Mouse (Mus musculus): ENCODE results near the gene Phyhd1. TPM values are rescaled to one million over a fixed set of nuclear protein-coding genes. Genes with fewer than 3 reads are reported as not detected.

Gene Phyhd1
- polyA plus RNA-seq, 1 experiment from 2014 or later: 10.5 TPM

- Histone ChIP-seq H3K9me3 (ENCODE audit: control insufficient read depth, low read length) (no peaks in the 10 kb centered on the region), H3K4me3 (ENCODE audit: low read depth, low read length) (no peak overlapping the region), H3K4me2 (no peak overlapping the region), H3K4me1 (replicated peaks; ENCODE audit: control insufficient read depth, insufficient read depth, low read length) (no peaks in the 10 kb centered on the region; the same call in 1 of the 2 replicates), H3K27me3 (replicated peaks; ENCODE audit: control insufficient read depth, insufficient read depth, low read length) (no peaks in the 10 kb centered on the region), H3K36me3 (ENCODE audit: control insufficient read depth, insufficient read depth, low read length) (peaks cover 51% of the 10 kb centered on the region), H3K27ac (ENCODE audit: low read depth, low read length) (no peak overlapping the region), H3K9ac (ENCODE audit: low read depth, low read length) (no peak overlapping the region)
- WGBS: 83% methylated on average over 15 of the region's 15 CpGs
- no peak for ATAC-seq (replicated peaks; ENCODE audit: low FRiP score)
- no peak for DNase-seq (ENCODE audit: low spot score)
Observed at GRCm38 (mm10) chr2:30259131-30260064, 6.6 kb upstream of the Phyhd1 start.

- H3K27me3 ChIP-seq (replicated peaks; ENCODE audit: control insufficient read depth, insufficient read depth, low read length): no peaks in the 10 kb centered on the region
- DNase-seq (ENCODE audit: low spot score) (no peak), ATAC-seq (replicated peaks; ENCODE audit: low FRiP score) (no peak)
- H3K4me1 ChIP-seq (replicated peaks; ENCODE audit: control insufficient read depth, insufficient read depth, low read length): peaks cover 16% of the 10 kb centered on the region
- H3K9me3 ChIP-seq (ENCODE audit: control insufficient read depth, low read length): no peaks in the 10 kb centered on the region
- WGBS: 82% methylated on average over 4 of the region's 4 CpGs
- H3K36me3 ChIP-seq (ENCODE audit: control insufficient read depth, insufficient read depth, low read length): peaks cover 43% of the 10 kb centered on the region
- H3K27ac ChIP-seq (ENCODE audit: low read depth, low read length): no peak overlapping the region
- no peak overlapping the region for H3K4me3 ChIP-seq (ENCODE audit: low read depth, low read length)
- no peak overlapping the region for H3K4me2 ChIP-seq
- no peak overlapping the region for H3K9ac ChIP-seq (ENCODE audit: low read depth, low read length)
Observed at GRCm38 (mm10) chr2:30261064-30261736, 4.8 kb upstream of the Phyhd1 start.

GRCm38 (mm10) chr2:30261921-30262839 is 3.8 kb upstream of the Phyhd1 start:
- WGBS: 94% methylated on average over 18 of the region's 18 CpGs
- no peaks in the 10 kb centered on the region for H3K27me3 ChIP-seq (replicated peaks; ENCODE audit: control insufficient read depth, insufficient read depth, low read length)
- peaks cover 25% of the 10 kb centered on the region for H3K4me1 ChIP-seq (replicated peaks; ENCODE audit: control insufficient read depth, insufficient read depth, low read length)
- no peak overlapping the region for H3K4me3 ChIP-seq (ENCODE audit: low read depth, low read length)
- ATAC-seq (replicated peaks; ENCODE audit: low FRiP score) (no peak), DNase-seq (ENCODE audit: low spot score) (no peak)
- H3K27ac ChIP-seq (ENCODE audit: low read depth, low read length): no peak overlapping the region
- no peak overlapping the region for H3K4me2 ChIP-seq
- peaks cover 33% of the 10 kb centered on the region for H3K36me3 ChIP-seq (ENCODE audit: control insufficient read depth, insufficient read depth, low read length)
- no peaks in the 10 kb centered on the region for H3K9me3 ChIP-seq (ENCODE audit: control insufficient read depth, low read length)
- no peak overlapping the region for H3K9ac ChIP-seq (ENCODE audit: low read depth, low read length)

DNA sequence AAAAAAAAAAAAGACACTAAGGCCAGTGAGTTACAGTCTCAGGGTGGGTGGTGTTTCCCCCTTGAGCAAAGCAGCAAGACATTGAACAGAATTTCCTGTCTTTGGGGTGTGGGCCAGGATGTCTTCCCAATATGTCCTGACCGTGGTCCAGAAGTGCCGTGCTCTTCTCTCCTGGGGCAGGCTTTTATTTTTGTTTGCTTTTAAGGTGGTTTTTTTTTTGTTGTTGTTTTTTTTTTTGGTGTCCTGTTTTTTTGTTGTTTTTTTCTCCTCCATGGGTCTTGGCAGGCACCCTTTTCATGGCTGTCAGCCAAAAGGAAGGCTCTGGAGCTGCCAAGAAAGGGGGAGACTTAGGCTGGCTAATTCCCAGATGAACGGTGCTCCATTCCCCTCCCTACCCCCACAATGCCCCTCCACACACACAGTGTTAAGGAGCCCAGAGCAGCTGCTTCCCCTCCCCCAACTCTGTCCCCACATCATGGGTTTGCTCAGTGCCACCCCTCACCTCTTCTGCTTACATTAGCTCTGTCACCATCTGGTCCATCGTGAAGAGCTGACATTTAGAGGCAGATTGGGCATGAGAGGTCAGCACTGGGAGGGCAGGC is 3.1 kb upstream of the Phyhd1 start:
- ATAC-seq (replicated peaks; ENCODE audit: low FRiP score): no peak
- Histone ChIP-seq H3K4me3 (ENCODE audit: low read depth, low read length) (no peak overlapping the region), H3K27me3 (replicated peaks; ENCODE audit: control insufficient read depth, insufficient read depth, low read length) (no peaks in the 10 kb centered on the region), H3K4me2 (no peak overlapping the region), H3K9me3 (ENCODE audit: control insufficient read depth, low read length) (no peaks in the 10 kb centered on the region), H3K27ac (ENCODE audit: low read depth, low read length) (no peak overlapping the region), H3K9ac (ENCODE audit: low read depth, low read length) (no peak overlapping the region), H3K4me1 (replicated peaks; ENCODE audit: control insufficient read depth, insufficient read depth, low read length) (peaks cover 28% of the 10 kb centered on the region), H3K36me3 (ENCODE audit: control insufficient read depth, insufficient read depth, low read length) (peaks cover 32% of the 10 kb centered on the region; the same call in 1 of the 2 replicates)
- 72% methylated on average over 4 of the region's 4 CpGs for WGBS
- DNase-seq (ENCODE audit: low spot score): no peak

DNA sequence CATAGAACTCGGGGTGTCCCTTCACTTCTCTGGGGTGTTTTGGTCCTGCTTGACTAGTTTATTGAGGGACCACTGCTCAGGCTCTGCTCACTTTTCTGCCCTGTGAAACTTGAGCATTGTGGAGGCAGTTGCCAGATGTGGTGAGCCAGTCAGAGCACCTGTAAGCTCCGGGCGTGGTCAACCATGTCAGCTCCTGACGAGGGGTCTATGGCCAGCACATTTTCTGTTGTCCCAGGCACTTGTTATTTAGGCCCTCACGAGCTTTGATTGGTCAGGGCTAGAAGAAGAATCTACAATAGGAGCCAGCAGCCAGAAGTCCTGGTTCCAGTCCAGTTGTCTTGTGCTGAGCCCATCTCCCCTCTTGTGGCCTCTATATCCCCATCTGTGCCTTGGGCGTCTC is 2.2 kb upstream of the Phyhd1 start:
- Histone ChIP-seq H3K4me2 (no peak overlapping the region), H3K4me3 (ENCODE audit: low read depth, low read length) (no peak overlapping the region), H3K27me3 (replicated peaks; ENCODE audit: control insufficient read depth, insufficient read depth, low read length) (no peaks in the 10 kb centered on the region), H3K9ac (ENCODE audit: low read depth, low read length) (no peak overlapping the region), H3K36me3 (ENCODE audit: control insufficient read depth, insufficient read depth, low read length) (peaks cover 30% of the 10 kb centered on the region; the same call in 1 of the 2 replicates), H3K4me1 (replicated peaks; ENCODE audit: control insufficient read depth, insufficient read depth, low read length) (peaks cover 28% of the 10 kb centered on the region), H3K27ac (ENCODE audit: low read depth, low read length) (no peak overlapping the region), H3K9me3 (ENCODE audit: control insufficient read depth, low read length) (no peaks in the 10 kb centered on the region)
- 86% methylated on average over 6 of the region's 6 CpGs for whole genome bisulfite sequencing
- DNase-seq (ENCODE audit: low spot score) (no peak), ATAC-seq (replicated peaks; ENCODE audit: low FRiP score) (no peak)

DNA sequence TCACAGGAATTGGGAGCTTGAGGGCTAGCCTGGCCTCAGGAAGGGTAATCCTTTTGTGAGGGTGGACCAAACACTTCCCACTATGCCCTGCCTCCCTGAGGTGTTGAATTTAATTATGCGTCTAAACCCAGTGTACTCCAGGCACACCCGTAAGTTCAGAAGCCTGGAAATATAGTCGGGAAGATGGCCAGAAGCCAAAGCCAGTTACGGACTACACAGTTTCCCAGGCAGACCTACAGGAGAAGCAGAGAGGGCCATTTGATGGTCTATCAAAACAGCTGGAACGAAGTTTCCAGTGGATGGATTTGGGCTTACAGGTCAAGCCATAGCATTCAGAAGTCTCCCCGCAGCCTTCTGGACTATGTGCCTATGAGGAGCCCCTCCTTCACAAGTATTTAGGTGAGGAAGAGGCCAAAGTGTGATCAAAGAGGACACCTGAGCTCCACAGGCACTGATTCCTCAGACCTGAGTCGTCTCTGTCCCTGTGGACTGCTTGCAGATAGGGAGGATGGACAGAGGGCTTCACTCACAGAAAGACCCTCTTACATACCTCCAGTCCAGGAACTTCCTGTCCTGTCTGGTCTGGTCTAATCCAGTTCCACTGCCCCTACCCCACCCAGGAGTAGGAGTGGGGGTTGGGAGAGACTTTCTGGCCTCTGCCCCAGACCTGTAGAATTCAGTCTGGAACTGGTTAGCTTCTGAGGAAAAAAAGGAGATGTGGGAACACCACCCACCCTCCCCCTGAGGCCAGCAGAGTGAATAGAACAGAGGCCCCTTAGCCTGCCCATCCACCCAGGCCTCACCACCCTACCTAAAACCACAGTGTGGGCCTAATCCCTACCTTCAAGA is 1.1 kb upstream of the Phyhd1 start:
- Histone ChIP-seq H3K36me3 (ENCODE audit: control insufficient read depth, insufficient read depth, low read length) (peaks cover 21% of the 10 kb centered on the region; the same call in 1 of the 2 replicates), H3K27me3 (replicated peaks; ENCODE audit: control insufficient read depth, insufficient read depth, low read length) (no peaks in the 10 kb centered on the region), H3K4me1 (replicated peaks; ENCODE audit: control insufficient read depth, insufficient read depth, low read length) (peaks cover 31% of the 10 kb centered on the region), H3K9ac (ENCODE audit: low read depth, low read length) (no peak overlapping the region), H3K4me2 (no peak overlapping the region), H3K27ac (ENCODE audit: low read depth, low read length) (peak overlapping the region; percentile 82; the same call in 1 of the 2 replicates), H3K4me3 (ENCODE audit: low read depth, low read length) (no peak overlapping the region), H3K9me3 (ENCODE audit: control insufficient read depth, low read length) (no peaks in the 10 kb centered on the region)
- DNase-seq (ENCODE audit: low spot score) (no peak), ATAC-seq (replicated peaks; ENCODE audit: low FRiP score) (no peak)
- WGBS: 80% methylated on average over 7 of the region's 7 CpGs

- Histone ChIP-seq H3K4me3 (ENCODE audit: low read depth, low read length) (peak overlapping the region; percentile 29), H3K27me3 (replicated peaks; ENCODE audit: control insufficient read depth, insufficient read depth, low read length) (no peaks in the 10 kb centered on the region), H3K9me3 (ENCODE audit: control insufficient read depth, low read length) (no peaks in the 10 kb centered on the region), H3K9ac (ENCODE audit: low read depth, low read length) (peak overlapping the region; percentile 46; the same call in 1 of the 2 replicates), H3K27ac (ENCODE audit: low read depth, low read length) (peak overlapping the region; percentile 82), H3K36me3 (ENCODE audit: control insufficient read depth, insufficient read depth, low read length) (peaks cover 16% of the 10 kb centered on the region; the same call in 1 of the 2 replicates), H3K4me2 (peak overlapping the region; percentile 52), H3K4me1 (replicated peaks; ENCODE audit: control insufficient read depth, insufficient read depth, low read length) (peaks cover 33% of the 10 kb centered on the region)
- ATAC-seq (replicated peaks; ENCODE audit: low FRiP score) (peak; percentile 60), DNase-seq (ENCODE audit: low spot score) (peak; percentile 53)
- 27% methylated on average over 4 of the region's 4 CpGs for WGBS
Observed at GRCm38 (mm10) chr2:30266392-30266941, 464 bp downstream of the Phyhd1 start.

Data from liver, embryonic 11.5 days (tissue).